Mouse (Mus musculus) forebrain, embryonic 11.5 days (tissue): Measurements from ENCODE around the gene Sf3b4. TPM values are rescaled to one million over a fixed set of nuclear protein-coding genes. Genes with fewer than 3 reads are reported as not detected.
A peak's percentile ranks its signal among the peaks of the same experiment; 100 is the strongest.

Experiments
- ATAC-seq: fragments of 200-750 bp; cut with Nextera tagmentation; replicated peaks from 2 replicates; pipeline ENCODE4 v1.8.0; 2017; ENCODE audit warnings: moderate TSS enrichment; ENCODE audit not compliant: low FRiP score
- DNase-seq: peaks from one replicate; pipeline ENCODE4 v3.0.0-alpha.2; 2017; ENCODE audit warnings: low spot score
- H3K27ac ChIP-seq: fragments of 300-500 bp; sonication (generic); 2 replicates; pipeline ENCODE4 v1.5.1; 2014; ENCODE audit warnings: low read depth, low read length
- H3K27me3 ChIP-seq: fragments of 300-500 bp; sonication (generic); 2 replicates; pipeline ENCODE4 v1.6.1; 2014; ENCODE audit warnings: mild to moderate bottlenecking, low read length, mixed read lengths; ENCODE audit not compliant: control insufficient read depth, insufficient read depth
- H3K36me3 ChIP-seq: fragments of 300-500 bp; sonication (generic); 2 replicates; pipeline ENCODE4 v1.6.1; 2014; ENCODE audit warnings: mild to moderate bottlenecking, low read length, moderate library complexity, mixed read lengths; ENCODE audit not compliant: control insufficient read depth, insufficient read depth
- H3K4me1 ChIP-seq: fragments of 300-500 bp; sonication (generic); replicated peaks from 2 replicates; pipeline ENCODE4 v1.6.1; 2014; ENCODE audit warnings: low read length, mixed read lengths; ENCODE audit not compliant: control insufficient read depth, insufficient read depth
- H3K4me2 ChIP-seq: fragments of 300-500 bp; sonication (generic); 2 replicates; pipeline ENCODE4 v1.6.1; 2014; ENCODE audit warnings: low read depth, mild to moderate bottlenecking, low read length, moderate library complexity, mixed read lengths; ENCODE audit not compliant: severe bottlenecking
- H3K4me3 ChIP-seq: fragments of 300-500 bp; sonication (generic); 2 replicates; pipeline ENCODE4 v1.5.1; 2014; ENCODE audit warnings: low read depth, low read length
- H3K9ac ChIP-seq: fragments of 300-500 bp; sonication (generic); 2 replicates; pipeline ENCODE4 v1.6.1; 2014; ENCODE audit warnings: low read length
- H3K9me3 ChIP-seq: fragments of 300-500 bp; sonication (generic); 2 replicates; pipeline ENCODE4 v1.6.1; 2016; ENCODE audit warnings: low read length, mixed read lengths; ENCODE audit not compliant: control insufficient read depth
- WGBS: fragments of 180-500 bp; shearing (Covaris S2); extraction: QIAGEN DNeasy Blood & Tissue Kit; methylation state at CpG from one replicate; pipeline ENCODE4 v1.1.7; 2014; 5-methylcytosine and 5-hydroxymethylcytosine counted together
- polyA plus RNA-seq: library from polyadenylated mRNA; unstranded; fragments of >200 nt; fragmentation: Nextera tagmentation; extraction: Ambion mirVana; gene quantifications from 2 replicates; pipeline ENCODE4 v1.2.1, GENCODE M21; 2014

Sf3b4 gene
- polyA plus RNA-seq, 1 experiment from 2014 or later, result 230 TPM

- no peak for DNase-seq
- WGBS, result 77% methylated on average over 2 of the region's 2 CpGs
- Histone ChIP-seq H3K9ac (no peak overlapping the region), H3K27ac (no peak overlapping the region), H3K4me3 (no peak overlapping the region), H3K4me1 (peaks cover 13% of the 10 kb centered on the region), H3K4me2 (no peak overlapping the region), H3K9me3 (no peaks in the 10 kb centered on the region), H3K27me3 (no peaks in the 10 kb centered on the region), H3K36me3 (peaks cover 5% of the 10 kb centered on the region; the same call in 1 of the 2 replicates)
- no peak for ATAC-seq
Observed at GRCm38 (mm10) chr3:96178902-96179301, 6.8 kb downstream of the Sf3b4 start.

- ATAC-seq (no peak), DNase-seq (no peak)
- Histone ChIP-seq H3K9ac (no peak overlapping the region), H3K27me3 (no peaks in the 10 kb centered on the region), H3K36me3 (peaks cover 5% of the 10 kb centered on the region; the same call in 1 of the 2 replicates), H3K4me2 (no peak overlapping the region), H3K9me3 (no peaks in the 10 kb centered on the region), H3K27ac (no peak overlapping the region), H3K4me3 (no peak overlapping the region), H3K4me1 (peaks cover 11% of the 10 kb centered on the region)
- WGBS, result 68% methylated on average over 4 of the region's 4 CpGs
Observed at GRCm38 (mm10) chr3:96179531-96179930, 7.4 kb downstream of the Sf3b4 start.

- Histone ChIP-seq H3K4me3 (peak within 1 kb of the TSS; percentile 41), H3K36me3 (peaks cover 5% of the 10 kb centered on the region; the same call in 1 of the 2 replicates), H3K9me3 (no peaks in the 10 kb centered on the region), H3K4me1 (peaks cover 7% of the 10 kb centered on the region), H3K4me2 (peak within 1 kb of the TSS; percentile 89), H3K27ac (no peak within 1 kb of the TSS; the same call in 1 of the 2 replicates), H3K27me3 (no peaks in the 10 kb centered on the region), H3K9ac (peak within 1 kb of the TSS; percentile 70)
- peak; percentile 58; the same call in 1 of the 2 replicates for ATAC-seq
- under 1% methylated on average over 21 of the region's 23 CpGs for WGBS
- DNase-seq, result peak; percentile 73
Observed at GRCm38 (mm10) chr3:96180727-96181477, 8.8 kb downstream of the Sf3b4 start, which contains the start of gene Sv2a. TSS of gene Sv2a (plus strand) at chr3:96181151.

- Histone ChIP-seq H3K27me3 (no peaks in the 10 kb centered on the region), H3K4me3 (peak overlapping the region; percentile 41), H3K9me3 (no peaks in the 10 kb centered on the region), H3K9ac (peak overlapping the region; percentile 70), H3K36me3 (peaks cover 3% of the 10 kb centered on the region; the same call in 1 of the 2 replicates), H3K4me1 (peaks cover 7% of the 10 kb centered on the region), H3K27ac (no peak overlapping the region), H3K4me2 (peak overlapping the region; percentile 89; the same call in 1 of the 2 replicates)
- peak; percentile 61; the same call in 1 of the 2 replicates for ATAC-seq
- no peak for DNase-seq
- WGBS, result 35% methylated on average over 12 of the region's 12 CpGs
Observed at GRCm38 (mm10) chr3:96181510-96182381, 9.6 kb downstream of the Sf3b4 start.

- Histone ChIP-seq H3K27me3 (no peaks in the 10 kb centered on the region), H3K4me2 (no peak overlapping the region), H3K4me3 (no peak overlapping the region), H3K36me3 (peaks cover 3% of the 10 kb centered on the region; the same call in 1 of the 2 replicates), H3K27ac (no peak overlapping the region), H3K9ac (no peak overlapping the region), H3K4me1 (peaks cover 7% of the 10 kb centered on the region), H3K9me3 (no peaks in the 10 kb centered on the region)
- 34% methylated on average over 4 of the region's 4 CpGs for WGBS
- ATAC-seq (no peak), DNase-seq (no peak)
Observed at GRCm38 (mm10) chr3:96182382-96182776, 10.2 kb downstream of the Sf3b4 start.

GRCm38 (mm10) chr3:96192977-96193376 lies 20.8 kb downstream of the Sf3b4 start:
- ATAC-seq, result no peak
- Histone ChIP-seq H3K4me2 (no peak overlapping the region), H3K9ac (no peak overlapping the region), H3K4me1 (peaks cover 7% of the 10 kb centered on the region), H3K27me3 (no peaks in the 10 kb centered on the region), H3K27ac (no peak overlapping the region), H3K9me3 (no peaks in the 10 kb centered on the region), H3K4me3 (no peak overlapping the region), H3K36me3 (no peaks in the 10 kb centered on the region)
- 69% methylated on average over 12 of the region's 12 CpGs for WGBS
- no peak for DNase-seq

- H3K4me3 ChIP-seq, result no peak overlapping the region
- H3K9ac ChIP-seq, result no peak overlapping the region
- no peak overlapping the region for H3K27ac ChIP-seq
- H3K27me3 ChIP-seq, result no peaks in the 10 kb centered on the region
- H3K9me3 ChIP-seq, result no peaks in the 10 kb centered on the region
- H3K4me1 ChIP-seq, result peaks cover 7% of the 10 kb centered on the region
- WGBS, result 86% methylated on average over 10 of the region's 10 CpGs
- DNase-seq, result no peak
- no peak for ATAC-seq
- H3K36me3 ChIP-seq, result no peaks in the 10 kb centered on the region
- no peak overlapping the region for H3K4me2 ChIP-seq
Observed at GRCm38 (mm10) chr3:96194966-96195365, 22.8 kb downstream of the Sf3b4 start.

GRCm38 (mm10) chr3:96195616-96196313 lies 23.6 kb downstream of the Sf3b4 start:
- DNase-seq (no peak), ATAC-seq (no peak)
- H3K4me2 ChIP-seq, result no peak overlapping the region
- no peak overlapping the region for H3K4me3 ChIP-seq
- 89% methylated on average over 11 of the region's 11 CpGs for WGBS
- H3K27me3 ChIP-seq, result no peaks in the 10 kb centered on the region
- no peak overlapping the region for H3K27ac ChIP-seq
- no peaks in the 10 kb centered on the region for H3K36me3 ChIP-seq
- H3K4me1 ChIP-seq, result peaks cover 7% of the 10 kb centered on the region
- H3K9me3 ChIP-seq, result no peaks in the 10 kb centered on the region
- no peak overlapping the region for H3K9ac ChIP-seq
